Comparison of ENCODE assay signal across 17 mouse cellular contexts in the genomic region with DNA sequence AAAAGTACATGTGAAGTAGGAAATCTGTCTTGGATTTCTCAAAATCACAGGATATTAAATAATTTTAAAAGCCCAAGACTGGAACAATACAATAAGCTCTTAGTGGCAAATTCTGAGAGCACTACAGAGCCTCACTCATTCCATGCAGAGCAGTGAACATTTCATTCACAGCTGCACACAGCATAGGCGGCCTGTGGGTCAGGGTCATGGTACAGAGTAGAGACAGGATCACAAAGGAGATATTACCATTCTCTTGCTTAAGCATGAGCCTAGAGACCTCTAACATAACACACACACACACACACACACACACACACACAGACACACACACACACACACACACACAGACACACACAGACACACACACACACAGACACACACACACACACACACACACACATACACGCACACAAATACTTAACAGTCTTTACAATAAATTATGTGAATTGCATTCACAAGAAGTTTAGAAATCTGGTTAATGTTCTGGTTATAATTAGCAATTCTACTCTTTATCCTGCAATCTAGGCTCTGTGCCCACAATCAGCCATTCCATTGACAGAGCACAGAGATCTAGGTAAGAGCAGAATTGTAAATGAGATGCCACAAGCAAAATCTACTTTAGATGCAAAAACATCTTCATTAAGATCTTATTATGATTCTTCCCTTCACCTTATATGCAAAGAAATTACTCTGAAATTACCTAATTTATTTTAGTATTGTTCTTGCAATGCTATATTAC.
"Had no signal": no experiment of that assay in that cellular context is flagged by ENCODE, and none has a peak within 500 bp of the region (broad histone marks: within the 10 kb centered on the region; RNA-seq: fewer than 3 reads in every experiment).

No protein-coding gene starts in this region.

- H3K9me3 ChIP-seq: limb, embryonic 12.5 days; limb, embryonic 15.5 days; midbrain, embryonic 12.5 days had no signal

- H3K27me3 ChIP-seq: limb, embryonic 12.5 days; limb, embryonic 15.5 days; midbrain, embryonic 12.5 days had no signal

- H3K27ac ChIP-seq: limb, embryonic 12.5 days; limb, embryonic 15.5 days; liver, embryonic 14.5 days; macrophage; midbrain, embryonic 12.5 days; stomach, postnatal 0 days had no signal

- H3K4me3 ChIP-seq: limb, embryonic 12.5 days; limb, embryonic 15.5 days; midbrain, embryonic 12.5 days had no signal

- H3K4me2 ChIP-seq: limb, embryonic 12.5 days; limb, embryonic 15.5 days; liver, embryonic 11.5 days; lung, embryonic 14.5 days; midbrain, embryonic 12.5 days had no signal

- DNase-seq: kidney, postnatal 10 days; kidney, postnatal 36 days; left cerebral cortex, postnatal 4 days; liver, postnatal 0 days; lung, embryonic 14.5 days; thymus, adult 2 months; thymus, postnatal 14 days; thymus, postnatal 4 days had no signal

- H3K36me3 ChIP-seq: limb, embryonic 12.5 days; limb, embryonic 15.5 days; midbrain, embryonic 12.5 days had no signal

- H3K9ac ChIP-seq: limb, embryonic 12.5 days; limb, embryonic 15.5 days; liver, embryonic 14.5 days; liver, postnatal 0 days; lung, embryonic 14.5 days; midbrain, embryonic 12.5 days had no signal

- ATAC-seq: liver, postnatal 0 days; lung, postnatal 0 days; midbrain, embryonic 16.5 days had no signal

- H3K4me1 ChIP-seq: limb, embryonic 12.5 days; limb, embryonic 15.5 days; midbrain, embryonic 12.5 days had no signal
